Mouse (Mus musculus) NIH3T3 (cell line): ENCODE data around the gene Mthfd1l.

Experiments
- DNase-seq: peaks from one replicate; pipeline ENCODE4 v3.0.0-alpha.2; 2012; ENCODE audit warnings: low read depth

Gene Mthfd1l

GRCm38 (mm10) chr10:4209040-4209439, 236.1 kb downstream of the Mthfd1l start:
- DNase-seq = no peak

- DNase-seq = no peak
Measured at GRCm38 (mm10) chr10:4210313-4211066, 237.6 kb downstream of the Mthfd1l start.

- no peak for DNase-seq
Measured at GRCm38 (mm10) chr10:4211067-4211447, 238.1 kb downstream of the Mthfd1l start.
